In the genomic region with DNA sequence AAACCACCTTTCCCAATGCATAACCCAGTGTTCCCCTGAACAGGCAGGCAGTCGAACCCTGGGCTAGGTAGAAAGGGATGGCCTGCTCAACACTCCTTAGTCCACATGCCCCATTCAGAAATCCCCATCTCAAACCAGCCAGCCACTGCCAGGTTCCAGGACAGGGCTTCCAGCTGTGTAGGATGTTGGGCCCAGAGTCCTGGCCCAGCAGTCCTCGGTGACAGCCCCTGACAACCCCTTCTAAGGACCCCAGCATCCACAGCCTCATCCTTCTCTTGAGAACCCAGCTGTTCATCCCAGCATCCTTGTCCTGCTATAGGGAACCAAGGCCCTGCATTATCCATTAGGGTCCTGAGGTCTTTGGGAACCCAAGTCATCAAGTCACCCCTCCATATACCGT, we compare ENCODE assay signal across 8 mouse cellular contexts. TPM values are rescaled to one million over a fixed set of nuclear protein-coding genes. Genes with fewer than 3 reads are reported as not detected.
DNase-seq lines count a peak whose midpoint lies in the region; ATAC-seq and TF ChIP-seq lines count a peak whose summit lies in the region.

No protein-coding gene starts in this region.

- H3K9me3 ChIP-seq in lung, embryonic 15.5 days: no peaks in the 10 kb centered on the region
- no peaks in the 10 kb centered on the region for H3K9me3 ChIP-seq in forebrain, embryonic 14.5 days (replicated peaks; ENCODE audit: control insufficient read depth, low read length)
- H3K9me3 ChIP-seq in limb, embryonic 11.5 days (ENCODE audit: control insufficient read depth, low read length): no peaks in the 10 kb centered on the region

- peak overlapping the region; percentile 99 for H3K4me3 ChIP-seq in lung, embryonic 15.5 days
- H3K4me3 ChIP-seq in forebrain, embryonic 14.5 days (ENCODE audit: low read depth, low read length): peak overlapping the region; percentile 78
- peak overlapping the region; percentile 99 for H3K4me3 ChIP-seq in limb, embryonic 11.5 days (ENCODE audit: low read depth, low read length)
- H3K4me3 ChIP-seq in olfactory bulb, adult 2 months (ENCODE audit: insufficient read depth, low read depth, low read length): peak overlapping the region; percentile 87

- peaks cover 54% of the 10 kb centered on the region for H3K4me1 ChIP-seq in lung, embryonic 15.5 days
- H3K4me1 ChIP-seq in forebrain, embryonic 14.5 days (ENCODE audit: control insufficient read depth, insufficient read depth, low read length): peaks cover 30% of the 10 kb centered on the region
- H3K4me1 ChIP-seq in limb, embryonic 11.5 days (ENCODE audit: control insufficient read depth, insufficient read depth, low read length): peaks cover 33% of the 10 kb centered on the region
- H3K4me1 ChIP-seq in olfactory bulb, adult 2 months (ENCODE audit: control insufficient read depth, insufficient read depth, low read length): peaks cover 54% of the 10 kb centered on the region

- no peak for DNase-seq in lung, postnatal 14 days
- no peak for DNase-seq in forebrain, embryonic 14.5 days (ENCODE audit: low spot score)
- no peak for DNase-seq in limb, embryonic 11.5 days (ENCODE audit: low spot score)
- no peak for DNase-seq in layer of hippocampus, adult 11-12 months (ENCODE audit: low spot score)
- no peak for DNase-seq in adrenal gland, postnatal 14 days

- H3K4me2 ChIP-seq in lung, embryonic 15.5 days: peak overlapping the region; percentile 90
- peak overlapping the region; percentile 98 for H3K4me2 ChIP-seq in forebrain, embryonic 14.5 days (ENCODE audit: low read length)
- peak overlapping the region; percentile 83 for H3K4me2 ChIP-seq in limb, embryonic 11.5 days (ENCODE audit: low read depth, severe bottlenecking)

- TF ChIP-seq POLR2A in olfactory bulb, adult 2 months (IDR thresholded peaks at IDR 0.05; ENCODE audit: insufficient read depth, low read depth, low read length): no peak

- no peaks in the 10 kb centered on the region for H3K27me3 ChIP-seq in lung, embryonic 15.5 days
- H3K27me3 ChIP-seq in forebrain, embryonic 14.5 days (replicated peaks; ENCODE audit: control insufficient read depth, insufficient read depth, low read length): no peaks in the 10 kb centered on the region
- H3K27me3 ChIP-seq in limb, embryonic 11.5 days (ENCODE audit: control insufficient read depth, insufficient read depth, low read length): no peaks in the 10 kb centered on the region

- no peak for TF ChIP-seq CTCF in olfactory bulb, adult 2 months (IDR thresholded peaks at IDR 0.05; ENCODE audit: insufficient read depth, low read depth, low read length)

- 6% methylated on average over 3 of the region's 3 CpGs for WGBS in lung, embryonic 15.5 days
- 4% methylated on average over 3 of the region's 3 CpGs for WGBS in forebrain, embryonic 14.5 days
- WGBS in limb, embryonic 11.5 days: 33% methylated on average over 3 of the region's 3 CpGs
- WGBS in olfactory bulb, adult 2 months: 1% methylated on average over 3 of the region's 3 CpGs

- no peak for ATAC-seq in lung, embryonic 15.5 days (ENCODE audit: borderline replicate concordance, extremely low read depth, low FRiP score, low TSS enrichment)
- no peak for ATAC-seq in forebrain, embryonic 14.5 days
- ATAC-seq in limb, embryonic 11.5 days (ENCODE audit: insufficient number of reproducible peaks, low FRiP score, low TSS enrichment, low read depth): no peak
- no peak for ATAC-seq in inflammation-experienced regulatory T-cells, adult 6 months

- H3K27ac ChIP-seq in lung, embryonic 15.5 days: peak overlapping the region; percentile 99
- H3K27ac ChIP-seq in forebrain, embryonic 14.5 days (ENCODE audit: low read depth, low read length): peak overlapping the region; percentile 94
- H3K27ac ChIP-seq in limb, embryonic 11.5 days (replicated peaks; ENCODE audit: low read depth, low read length): peak overlapping the region; percentile 99
- H3K27ac ChIP-seq in olfactory bulb, adult 2 months (ENCODE audit: insufficient read depth, low read depth, low read length): peak overlapping the region; percentile 98

- peak overlapping the region; percentile 96 for H3K9ac ChIP-seq in lung, embryonic 15.5 days
- H3K9ac ChIP-seq in forebrain, embryonic 14.5 days (ENCODE audit: low read length): peak overlapping the region; percentile 79
- H3K9ac ChIP-seq in limb, embryonic 11.5 days (ENCODE audit: low read length): peak overlapping the region; percentile 88; the same call in 1 of the 2 replicates

- peaks cover 28% of the 10 kb centered on the region for H3K36me3 ChIP-seq in lung, embryonic 15.5 days
- H3K36me3 ChIP-seq in forebrain, embryonic 14.5 days (ENCODE audit: control insufficient read depth, insufficient read depth, low read length): peaks cover 23% of the 10 kb centered on the region
- peaks cover 11% of the 10 kb centered on the region for H3K36me3 ChIP-seq in limb, embryonic 11.5 days (ENCODE audit: control insufficient read depth, insufficient read depth, low read length)

RNA-seq across cellular contexts. Expression of gene Erf, which starts 3.1 kb away (rescaled TPM):
- polyA plus RNA-seq in lung, embryonic 15.5 days (2015; fragmentation: Nextera tagmentation; extraction: Ambion mirVana): 18.8 and 20.3 TPM in 2 replicates
- 7.7 and 8.2 TPM in 2 replicates for polyA plus RNA-seq in forebrain, embryonic 14.5 days (2014; fragmentation: Nextera tagmentation; extraction: Ambion mirVana)
- polyA plus RNA-seq in limb, embryonic 11.5 days (2014; fragmentation: Nextera tagmentation; extraction: Ambion mirVana): 25.6 and 28.6 TPM in 2 replicates
- polyA plus RNA-seq in olfactory bulb, adult 2 months (2012; ENCODE audit: insufficient read depth, insufficient read length, low replicate concordance, missing spikeins): not detected in 2 replicates
- under 1 TPM; 0.34 to 0.70 (median 0.38) TPM for polyA plus RNA-seq in inflammation-experienced regulatory T-cells, adult 6 months (2017; shearing (Covaris generic))
- 29.7 and 34.4 TPM in 2 replicates for total RNA-seq in adrenal gland, postnatal 14 days (2021)

RNA-seq across cellular contexts. Expression of gene Gsk3a, which starts 9.8 kb away (rescaled TPM):
- 9.8 and 10.7 TPM in 2 replicates for polyA plus RNA-seq in lung, embryonic 15.5 days (2015; fragmentation: Nextera tagmentation; extraction: Ambion mirVana)
- polyA plus RNA-seq in forebrain, embryonic 14.5 days (2014; fragmentation: Nextera tagmentation; extraction: Ambion mirVana): 20.2 and 20.5 TPM in 2 replicates
- polyA plus RNA-seq in limb, embryonic 11.5 days (2014; fragmentation: Nextera tagmentation; extraction: Ambion mirVana): 15.8 and 17.3 TPM in 2 replicates
- not detected in 2 replicates for polyA plus RNA-seq in olfactory bulb, adult 2 months (2012; ENCODE audit: insufficient read depth, insufficient read length, low replicate concordance, missing spikeins)
- polyA plus RNA-seq in inflammation-experienced regulatory T-cells, adult 6 months (2017; shearing (Covaris generic)): 10 to 100 TPM in 1 of 3 experiments, 1 to 10 TPM in 2; 8.5 to 13.3 (median 8.9) TPM
- total RNA-seq in adrenal gland, postnatal 14 days (2021): 96.8 and 104 TPM in 2 replicates

RNA-seq across cellular contexts. Expression of gene Cic, which starts 20.0 kb away (rescaled TPM):
- 29.5 and 30.3 TPM in 2 replicates for polyA plus RNA-seq in lung, embryonic 15.5 days (2015; fragmentation: Nextera tagmentation; extraction: Ambion mirVana)
- polyA plus RNA-seq in forebrain, embryonic 14.5 days (2014; fragmentation: Nextera tagmentation; extraction: Ambion mirVana): 37.4 and 38.7 TPM in 2 replicates
- 32.5 and 34.2 TPM in 2 replicates for polyA plus RNA-seq in limb, embryonic 11.5 days (2014; fragmentation: Nextera tagmentation; extraction: Ambion mirVana)
- 41.9 TPM in 1 of 2 replicates, not detected in the other for polyA plus RNA-seq in olfactory bulb, adult 2 months (2012; ENCODE audit: insufficient read depth, insufficient read length, low replicate concordance, missing spikeins)
- polyA plus RNA-seq in inflammation-experienced regulatory T-cells, adult 6 months (2017; shearing (Covaris generic)): 10 to 100 TPM; 17.9 to 35.2 (median 21.6) TPM
- total RNA-seq in adrenal gland, postnatal 14 days (2021): 115 and 127 TPM in 2 replicates

RNA-seq across cellular contexts. Expression of gene Zfp526, which starts 26.3 kb away (rescaled TPM):
- 3.0 and 3.6 TPM in 2 replicates for polyA plus RNA-seq in lung, embryonic 15.5 days (2015; fragmentation: Nextera tagmentation; extraction: Ambion mirVana)
- 2.3 and 2.8 TPM in 2 replicates for polyA plus RNA-seq in forebrain, embryonic 14.5 days (2014; fragmentation: Nextera tagmentation; extraction: Ambion mirVana)
- 3.2 and 3.4 TPM in 2 replicates for polyA plus RNA-seq in limb, embryonic 11.5 days (2014; fragmentation: Nextera tagmentation; extraction: Ambion mirVana)
- not detected in 2 replicates for polyA plus RNA-seq in olfactory bulb, adult 2 months (2012; ENCODE audit: insufficient read depth, insufficient read length, low replicate concordance, missing spikeins)
- 1 to 10 TPM; 2.2 to 4.0 (median 2.5) TPM for polyA plus RNA-seq in inflammation-experienced regulatory T-cells, adult 6 months (2017; shearing (Covaris generic))
- 9.0 and 11.6 TPM in 2 replicates for total RNA-seq in adrenal gland, postnatal 14 days (2021)

RNA-seq across cellular contexts. Expression of gene Dedd2, which starts 27.1 kb away (rescaled TPM):
- polyA plus RNA-seq in lung, embryonic 15.5 days (2015; fragmentation: Nextera tagmentation; extraction: Ambion mirVana): 9.6 and 11.2 TPM in 2 replicates
- polyA plus RNA-seq in forebrain, embryonic 14.5 days (2014; fragmentation: Nextera tagmentation; extraction: Ambion mirVana): 10.8 and 12.5 TPM in 2 replicates
- 9.9 and 11.0 TPM in 2 replicates for polyA plus RNA-seq in limb, embryonic 11.5 days (2014; fragmentation: Nextera tagmentation; extraction: Ambion mirVana)
- not detected in 2 replicates for polyA plus RNA-seq in olfactory bulb, adult 2 months (2012; ENCODE audit: insufficient read depth, insufficient read length, low replicate concordance, missing spikeins)
- polyA plus RNA-seq in inflammation-experienced regulatory T-cells, adult 6 months (2017; shearing (Covaris generic)): 10 to 100 TPM; 24.6 to 26.2 (median 25.0) TPM
- total RNA-seq in adrenal gland, postnatal 14 days (2021): 17.4 and 17.9 TPM in 2 replicates
